Mouse (Mus musculus) forebrain, postnatal 0 days (tissue): ENCODE data around the gene Frzb. TPM values are rescaled to one million over a fixed set of nuclear protein-coding genes. Genes with fewer than 3 reads are reported as not detected.

ENCODE experiments used
- ATAC-seq: fragments of 200-750 bp; cut with Nextera tagmentation; 2 replicates; pipeline ENCODE4 v1.8.0; 2017; ENCODE audit warnings: mild to moderate bottlenecking, moderate library complexity
- DNase-seq: peaks from one replicate; pipeline ENCODE4 v3.0.0-alpha.2; 2015
- H3K27ac ChIP-seq: fragments of 300-500 bp; sonication (generic); 2 replicates; pipeline ENCODE4 v1.5.1; 2014; ENCODE audit warnings: low read depth, mild to moderate bottlenecking, antibody characterized with exemption, low read length, moderate library complexity, mixed read lengths
- H3K27me3 ChIP-seq: fragments of 300-500 bp; sonication (generic); 2 replicates; pipeline ENCODE4 v1.6.1; 2014; ENCODE audit warnings: mild to moderate bottlenecking, low read length, mixed read lengths; ENCODE audit not compliant: insufficient read depth
- H3K36me3 ChIP-seq: fragments of 300-500 bp; sonication (generic); 2 replicates; pipeline ENCODE4 v1.6.1; 2014; ENCODE audit warnings: mild to moderate bottlenecking, moderate library complexity; ENCODE audit not compliant: insufficient read depth
- H3K4me1 ChIP-seq: fragments of 300-500 bp; sonication (generic); 2 replicates; pipeline ENCODE4 v1.6.1; 2014; ENCODE audit warnings: antibody characterized with exemption; ENCODE audit not compliant: insufficient read depth
- H3K4me2 ChIP-seq: fragments of 300-500 bp; sonication (generic); 2 replicates; pipeline ENCODE4 v1.6.1; 2014; ENCODE audit warnings: low read depth, mild to moderate bottlenecking, moderate library complexity
- H3K4me3 ChIP-seq: fragments of 300-500 bp; sonication (generic); 2 replicates; pipeline ENCODE4 v1.5.1; 2014; ENCODE audit warnings: low read depth, low read length, mixed read lengths
- H3K9ac ChIP-seq: fragments of 300-500 bp; sonication (generic); 2 replicates; pipeline ENCODE4 v1.6.1; 2014; ENCODE audit warnings: mild to moderate bottlenecking
- H3K9me3 ChIP-seq: fragments of 300-500 bp; sonication (generic); 2 replicates; pipeline ENCODE4 v1.6.1; 2016; ENCODE audit warnings: low read length
- CTCF ChIP-seq: sonication (generic); IDR thresholded peaks from 2 replicates; pipeline ENCODE4 v1.5.1; 2016; ENCODE audit warnings: antibody characterized with exemption, control low read depth, low read depth
- WGBS: fragments of 180-500 bp; shearing (Covaris S2); extraction: QIAGEN DNeasy Blood & Tissue Kit; methylation state at CpG from one replicate; pipeline ENCODE4 v1.1.7; 2014; 5-methylcytosine and 5-hydroxymethylcytosine counted together
- polyA plus RNA-seq: library from polyadenylated mRNA; unstranded; fragments of >200 nt; fragmentation: Nextera tagmentation; extraction: Ambion mirVana; gene quantifications from 2 replicates; pipeline ENCODE4 v1.2.1, GENCODE M21; 2015
- total RNA-seq: library from RNA; depleted of rRNA; stranded (reverse); fragments of >200 nt; gene quantifications from 2 replicates; pipeline ENCODE4 v1.2.3, GENCODE M21; 2014

The Frzb gene
- total and polyA plus RNA-seq, 2 experiments from 2014 or later, result 7.0 to 7.8 TPM

- no peaks in the 10 kb centered on the region for H3K9me3 ChIP-seq
- no peaks in the 10 kb centered on the region for H3K27me3 ChIP-seq
- no peak for TF ChIP-seq CTCF
- H3K9ac ChIP-seq, result no peak overlapping the region
- H3K4me1 ChIP-seq, result no peaks in the 10 kb centered on the region
- DNase-seq (no peak), ATAC-seq (no peak)
- H3K4me3 ChIP-seq, result no peak overlapping the region
- H3K4me2 ChIP-seq, result no peak overlapping the region
- no peak overlapping the region for H3K27ac ChIP-seq
- 94% methylated on average over 5 of the region's 5 CpGs for WGBS
- H3K36me3 ChIP-seq, result no peaks in the 10 kb centered on the region
Measured at GRCm38 (mm10) chr2:80423116-80423515, 24.3 kb downstream of the Frzb start.

- ATAC-seq, result no peak
- DNase-seq, result no peak
- Histone ChIP-seq H3K36me3 (no peaks in the 10 kb centered on the region), H3K9me3 (no peaks in the 10 kb centered on the region), H3K4me2 (no peak overlapping the region), H3K27ac (no peak overlapping the region), H3K27me3 (no peaks in the 10 kb centered on the region), H3K4me3 (no peak overlapping the region), H3K4me1 (no peaks in the 10 kb centered on the region), H3K9ac (no peak overlapping the region)
- 82% methylated on average over 1 of the region's 1 CpGs for WGBS
- TF ChIP-seq CTCF, result no peak
Measured at GRCm38 (mm10) chr2:80421990-80422389, 25.4 kb downstream of the Frzb start.

GRCm38 (mm10) chr2:80416286-80416685 lies 31.1 kb downstream of the Frzb start:
- 85% methylated on average over 6 of the region's 6 CpGs for WGBS
- TF ChIP-seq CTCF, result no peak
- Histone ChIP-seq H3K27ac (no peak overlapping the region), H3K4me1 (no peaks in the 10 kb centered on the region), H3K9ac (no peak overlapping the region), H3K4me3 (no peak overlapping the region), H3K9me3 (no peaks in the 10 kb centered on the region), H3K4me2 (no peak overlapping the region), H3K27me3 (no peaks in the 10 kb centered on the region), H3K36me3 (no peaks in the 10 kb centered on the region)
- DNase-seq (no peak), ATAC-seq (no peak)

- H3K4me2 ChIP-seq, result no peak overlapping the region
- ATAC-seq (no peak), DNase-seq (no peak)
- H3K9me3 ChIP-seq, result no peaks in the 10 kb centered on the region
- 89% methylated on average over 3 of the region's 3 CpGs for WGBS
- TF ChIP-seq CTCF, result no peak
- no peak overlapping the region for H3K27ac ChIP-seq
- H3K9ac ChIP-seq, result no peak overlapping the region
- H3K36me3 ChIP-seq, result no peaks in the 10 kb centered on the region
- no peak overlapping the region for H3K4me3 ChIP-seq
- no peaks in the 10 kb centered on the region for H3K4me1 ChIP-seq
- H3K27me3 ChIP-seq, result no peaks in the 10 kb centered on the region
Measured at GRCm38 (mm10) chr2:80414387-80414786, 33.0 kb downstream of the Frzb start.

GRCm38 (mm10) chr2:80413124-80413523 lies 34.3 kb downstream of the Frzb start:
- ATAC-seq (no peak), DNase-seq (no peak)
- Histone ChIP-seq H3K27ac (no peak overlapping the region), H3K4me1 (no peaks in the 10 kb centered on the region), H3K9ac (no peak overlapping the region), H3K4me3 (no peak overlapping the region), H3K27me3 (no peaks in the 10 kb centered on the region), H3K9me3 (no peaks in the 10 kb centered on the region), H3K4me2 (no peak overlapping the region), H3K36me3 (no peaks in the 10 kb centered on the region)
- no peak for TF ChIP-seq CTCF
- WGBS, result 67% methylated on average over 18 of the region's 18 CpGs

- 73% methylated on average over 12 of the region's 12 CpGs for WGBS
Measured at GRCm38 (mm10) chr2:80409893-80410574, 37.4 kb downstream of the Frzb start.

GRCm38 (mm10) chr2:80404770-80405169 lies 42.7 kb downstream of the Frzb start:
- TF ChIP-seq CTCF, result no peak
- Histone ChIP-seq H3K4me3 (no peak overlapping the region), H3K36me3 (no peaks in the 10 kb centered on the region), H3K4me2 (no peak overlapping the region), H3K4me1 (no peaks in the 10 kb centered on the region), H3K27me3 (0 out of 2 replicates have a peak, but pooled peaks cover 3% of the 10 kb centered on the region), H3K27ac (no peak overlapping the region), H3K9ac (no peak overlapping the region), H3K9me3 (no peaks in the 10 kb centered on the region)
- no peak for DNase-seq
- no peak for ATAC-seq
- 38% methylated on average over 5 of the region's 5 CpGs for WGBS

More at GRCm38 (mm10) chr2:80409893-80410574, 37.4 kb downstream of the Frzb start:
- no peak for TF ChIP-seq CTCF
- Histone ChIP-seq H3K27ac (no peak overlapping the region), H3K36me3 (no peaks in the 10 kb centered on the region), H3K4me1 (no peaks in the 10 kb centered on the region), H3K4me2 (no peak overlapping the region), H3K9ac (no peak overlapping the region), H3K27me3 (no peaks in the 10 kb centered on the region), H3K9me3 (no peaks in the 10 kb centered on the region), H3K4me3 (no peak overlapping the region)
- peak; percentile 23 for DNase-seq
- ATAC-seq, result no peak
